Mouse (Mus musculus) hindbrain, postnatal 0 days (tissue): ENCODE measurements at regions not wholly inside any gene's neighbourhood (a gene's known extent, or its start where the extent isn't known, plus 50 kb on each side); places are given as distances from the start of the nearest gene placed in this dataset.
A peak's percentile ranks its signal among the peaks of the same experiment; 100 is the strongest.

Experiments used
- ATAC-seq: fragments of 200-750 bp; cut with Nextera tagmentation; 2 replicates; pipeline ENCODE4 v1.8.0; 2017; ENCODE audit warnings: mild to moderate bottlenecking, moderate TSS enrichment, moderate library complexity
- DNase-seq: peaks from one replicate; pipeline ENCODE4 v3.0.0-alpha.2; 2015; ENCODE audit warnings: low spot score
- H3K27ac ChIP-seq: fragments of 300-500 bp; sonication (generic); 2 replicates; pipeline ENCODE4 v1.5.1; 2014; ENCODE audit warnings: mild to moderate bottlenecking
- H3K27me3 ChIP-seq: fragments of 300-500 bp; sonication (generic); 2 replicates; pipeline ENCODE4 v1.6.1; 2014; ENCODE audit warnings: low read length, mixed read lengths; ENCODE audit not compliant: insufficient read depth
- H3K36me3 ChIP-seq: fragments of 300-500 bp; sonication (generic); 2 replicates; pipeline ENCODE4 v1.6.1; 2014; ENCODE audit warnings: low read length, mixed read lengths; ENCODE audit not compliant: insufficient read depth
- H3K4me1 ChIP-seq: fragments of 300-500 bp; sonication (generic); 2 replicates; pipeline ENCODE4 v1.6.1; 2014; ENCODE audit warnings: antibody characterized with exemption, low read length, mixed read lengths; ENCODE audit not compliant: insufficient read depth
- H3K4me2 ChIP-seq: fragments of 300-500 bp; sonication (generic); 2 replicates; pipeline ENCODE4 v1.6.1; 2014; ENCODE audit warnings: low read depth, mild to moderate bottlenecking, low read length, moderate library complexity, mixed read lengths
- H3K4me3 ChIP-seq: fragments of 300-500 bp; sonication (generic); 2 replicates; pipeline ENCODE4 v1.5.1; 2014; ENCODE audit warnings: low read length
- H3K9ac ChIP-seq: fragments of 300-500 bp; sonication (generic); replicated peaks from 2 replicates; pipeline ENCODE4 v1.6.1; 2014; ENCODE audit warnings: mild to moderate bottlenecking, low read length, moderate library complexity, mixed read lengths
- H3K9me3 ChIP-seq: fragments of 300-500 bp; sonication (generic); 2 replicates; pipeline ENCODE4 v1.6.1; 2016; ENCODE audit warnings: low read length, mixed read lengths
- CTCF ChIP-seq: IDR thresholded peaks from 2 replicates; pipeline ENCODE4 v1.5.1; 2016; ENCODE audit warnings: antibody characterized with exemption, control low read depth, low read depth
- WGBS: fragments of 180-500 bp; shearing (Covaris S2); extraction: QIAGEN DNeasy Blood & Tissue Kit; methylation state at CpG from one replicate; pipeline ENCODE4 v1.1.7; 2014; 5-methylcytosine and 5-hydroxymethylcytosine counted together

GRCm38 (mm10) chr7:63020042-63020441, 192.3 kb downstream of the Chrna7 start:
- H3K27ac ChIP-seq, result no peak overlapping the region
- no peak overlapping the region for H3K4me3 ChIP-seq
- H3K9ac ChIP-seq, result no peak overlapping the region
- no peaks in the 10 kb centered on the region for H3K36me3 ChIP-seq
- DNase-seq (peak; percentile 10), ATAC-seq (no peak)
- H3K27me3 ChIP-seq, result no peaks in the 10 kb centered on the region
- 42% methylated on average over 2 of the region's 2 CpGs for WGBS
- no peaks in the 10 kb centered on the region for H3K9me3 ChIP-seq
- no peak overlapping the region for H3K4me2 ChIP-seq
- TF ChIP-seq CTCF, result no peak
- H3K4me1 ChIP-seq, result no peaks in the 10 kb centered on the region

GRCm38 (mm10) chr7:63018859-63019575, 193.4 kb downstream of the Chrna7 start:
- no peaks in the 10 kb centered on the region for H3K27me3 ChIP-seq
- TF ChIP-seq CTCF, result no peak
- H3K4me2 ChIP-seq, result no peak overlapping the region
- no peak for ATAC-seq
- H3K4me3 ChIP-seq, result no peak overlapping the region
- no peak overlapping the region for H3K9ac ChIP-seq
- DNase-seq, result no peak
- H3K4me1 ChIP-seq, result no peaks in the 10 kb centered on the region
- H3K27ac ChIP-seq, result no peak overlapping the region
- H3K36me3 ChIP-seq, result no peaks in the 10 kb centered on the region
- no peaks in the 10 kb centered on the region for H3K9me3 ChIP-seq
- WGBS, result 65% methylated on average over 2 of the region's 2 CpGs

GRCm38 (mm10) chr7:62981109-62981508, 157.6 kb upstream of the A26c2 start:
- no peak for DNase-seq
- Histone ChIP-seq H3K27me3 (no peaks in the 10 kb centered on the region), H3K9ac (no peak overlapping the region), H3K4me2 (no peak overlapping the region), H3K9me3 (no peaks in the 10 kb centered on the region), H3K4me3 (no peak overlapping the region), H3K36me3 (no peaks in the 10 kb centered on the region), H3K4me1 (no peaks in the 10 kb centered on the region), H3K27ac (no peak overlapping the region)
- TF ChIP-seq CTCF, result no peak
- no peak for ATAC-seq
- 19% methylated on average over 7 of the region's 7 CpGs for WGBS
